Mouse (Mus musculus) bone marrow macrophage, adult 2 months (primary cell): ENCODE data around the gene Ahrr.

Experiments used
- CTCF ChIP-seq: IDR thresholded peaks from 2 replicates; pipeline ENCODE4 v1.5.1; 2012; ENCODE audit warnings: low read depth, mild to moderate bottlenecking, low read length, moderate library complexity
- POLR2A ChIP-seq: IDR thresholded peaks from 2 replicates; pipeline ENCODE4 v1.6.1; 2012; ENCODE audit warnings: mild to moderate bottlenecking, low read depth, low read length, borderline replicate concordance

GRCm38 (mm10) chr13:74329321-74329720 lies 37.2 kb upstream of the Ahrr start:
- no peak for TF ChIP-seq POLR2A
- no peak for TF ChIP-seq CTCF
